Mouse (Mus musculus) megakaryocyte progenitor cell, adult 5-6 weeks (primary cell): ENCODE measurements around the gene Olfr1094. TPM values are rescaled to one million over a fixed set of nuclear protein-coding genes. Genes with fewer than 3 reads are reported as not detected.

Experiments used
- ATAC-seq: replicated peaks from 2 replicates; pipeline ENCODE4 v1.8.0; 2016; ENCODE audit warnings: mild to moderate bottlenecking, moderate TSS enrichment, inconsistent platforms; ENCODE audit not compliant: poor library complexity
- total RNA-seq, 2 experiments: library from RNA; stranded (forward) in 1 of 2; stranded (reverse) in 1 of 2; fragments of 157-497, 149-512 nt in 1 of 2; fragments of 200-1000 nt in 1 of 2; gene quantifications; 2 replicates each; pipeline versions ENCODE4 v1.2.3 to v1.2.4; 2015 to 2017

The Olfr1094 gene
- total RNA-seq (2015) (not detected in 2 replicates), total RNA-seq (2017) (not detected in 2 replicates)

DNA sequence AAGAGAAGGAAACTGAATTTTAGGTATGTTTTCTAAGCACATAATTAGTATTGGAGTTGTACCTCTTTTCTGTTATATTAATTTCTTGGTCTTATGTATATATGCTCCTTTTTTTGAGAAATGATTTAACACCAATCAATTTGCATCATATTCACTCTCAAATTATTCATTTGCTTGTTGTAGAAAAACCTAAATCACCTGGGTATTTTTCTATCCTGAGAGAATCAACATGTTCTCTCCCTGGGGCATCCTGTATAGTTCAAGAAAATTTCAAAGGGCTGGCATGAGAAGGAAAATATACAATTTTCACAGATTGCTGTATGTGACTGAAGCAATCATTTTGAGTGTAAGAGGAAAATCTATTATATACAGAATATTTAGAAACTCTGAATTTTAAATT lies at the start of gene Olfr1094:
Gene Olfr1094, plus strand, starts transcription at position 301 of the 400 bp plus-strand sequence.
- ATAC-seq: no peak

DNA sequence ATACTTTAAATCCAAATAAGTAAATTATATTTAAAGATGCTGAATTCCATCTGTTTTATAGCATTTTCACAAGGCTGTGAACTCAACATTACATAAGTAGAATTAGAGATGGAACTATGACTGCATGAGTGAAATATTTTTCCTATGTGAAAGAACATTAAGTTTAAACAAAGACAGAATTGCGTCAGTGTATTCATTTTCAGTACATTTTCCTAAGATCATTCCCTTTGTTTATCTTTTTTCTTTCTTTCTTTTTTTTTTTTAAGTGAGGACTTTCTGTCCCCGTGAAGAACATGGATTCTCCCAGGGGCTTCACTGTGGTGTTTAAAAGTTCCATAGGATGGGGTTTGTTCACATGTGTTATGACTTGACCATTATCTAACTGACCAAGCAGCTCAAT lies 42.3 kb upstream of the Olfr1094 start, which contains the start of gene Olfr1093:
Gene Olfr1093, plus strand, starts transcription at position 301 of the 400 bp plus-strand sequence.
- no peak for ATAC-seq

DNA sequence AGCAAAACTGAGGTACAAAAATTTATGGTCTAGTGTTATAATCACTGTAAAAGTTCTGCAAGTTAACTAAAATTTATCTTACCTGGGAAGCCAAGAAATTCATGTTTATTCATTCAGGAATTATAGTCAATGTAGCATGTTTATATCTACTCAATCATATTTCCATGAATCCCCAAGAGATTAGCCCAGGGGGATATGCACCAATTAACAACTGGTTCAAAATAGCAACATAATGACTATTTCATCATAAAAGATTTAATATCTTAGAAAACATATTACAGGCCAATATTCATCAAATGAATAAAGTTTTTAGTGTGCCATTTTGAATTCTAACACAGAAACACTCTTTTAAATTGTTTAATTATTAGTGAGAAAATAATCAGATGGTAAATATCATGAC lies 14.5 kb upstream of the Olfr1094 start, which contains the start of gene Olfr141:
Gene Olfr141, minus strand, starts transcription at position 101 of the 400 bp plus-strand sequence.
- no peak for ATAC-seq

DNA sequence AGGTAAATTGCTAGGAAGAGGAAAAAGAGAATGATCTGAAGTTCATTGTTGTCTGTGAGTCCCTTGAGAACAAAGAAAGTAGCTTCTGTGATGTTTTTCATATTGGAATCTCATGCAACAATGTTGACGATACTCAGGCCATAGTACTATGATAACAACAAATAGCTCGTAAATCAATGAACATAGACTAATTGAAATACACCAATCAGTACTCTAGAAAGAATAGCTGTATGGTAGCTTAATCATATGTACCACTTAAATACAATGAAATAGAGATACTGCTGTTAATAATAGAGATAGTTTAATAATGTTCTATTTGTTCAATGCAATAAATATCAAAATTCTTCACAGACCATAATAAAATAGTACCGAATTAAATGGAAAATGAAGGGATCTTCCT lies 27.1 kb downstream of the Olfr1094 start, which contains the start of gene Olfr1095:
Gene Olfr1095, minus strand, starts transcription at position 101 of the 400 bp plus-strand sequence.
- no peak for ATAC-seq

DNA sequence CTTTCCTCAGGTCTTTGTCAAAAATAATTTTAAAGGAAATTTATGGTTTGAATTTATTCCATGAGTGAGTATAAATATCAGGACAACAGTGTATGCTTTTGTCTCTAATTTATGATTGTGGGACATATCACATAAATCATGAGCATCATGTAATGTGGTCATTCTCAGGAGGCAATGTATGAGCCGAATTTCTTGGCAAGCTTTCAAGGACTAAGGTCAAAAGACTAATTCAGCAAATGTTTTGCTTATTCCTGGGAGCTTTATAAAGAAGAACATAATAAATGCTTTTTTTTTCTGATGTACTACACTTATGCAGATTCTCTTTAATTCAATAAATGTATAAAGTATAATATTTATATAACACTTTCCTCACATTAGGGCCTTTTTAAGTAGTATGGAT lies 50.2 kb downstream of the Olfr1094 start, which contains the start of gene Gm13723:
Gene Gm13723, minus strand, starts transcription at position 101 of the 400 bp plus-strand sequence.
- no peak for ATAC-seq

Other genes with a start within 250 kb of the Olfr1094 start
- not detected in 2 replicates for gene Olfr1082, start 225.7 kb upstream of the Olfr1094 start, total RNA-seq (2015)
- gene Olfr1082, start 225.7 kb upstream of the Olfr1094 start, total RNA-seq (2017): not detected in 2 replicates
- gene Olfr1084, start 184.9 kb upstream of the Olfr1094 start, total RNA-seq (2015): not detected in 2 replicates
- gene Olfr1084, start 184.9 kb upstream of the Olfr1094 start, total RNA-seq (2017): not detected in 2 replicates
- gene Olfr1085, start 162.6 kb upstream of the Olfr1094 start, total RNA-seq (2015): not detected in 2 replicates
- not detected in 2 replicates for gene Olfr1085, start 162.6 kb upstream of the Olfr1094 start, total RNA-seq (2017)
- not detected in 2 replicates for gene Olfr1086, start 144.6 kb upstream of the Olfr1094 start, total RNA-seq (2015)
- not detected in 2 replicates for gene Olfr1086, start 144.6 kb upstream of the Olfr1094 start, total RNA-seq (2017)
- gene Olfr1087, start 126.3 kb upstream of the Olfr1094 start, total RNA-seq (2015): not detected in 2 replicates
- gene Olfr1087, start 126.3 kb upstream of the Olfr1094 start, total RNA-seq (2017): not detected in 2 replicates
- gene Olfr1089, start 91.0 kb upstream of the Olfr1094 start, total RNA-seq (2015): not detected in 2 replicates
- not detected in 2 replicates for gene Olfr1089, start 91.0 kb upstream of the Olfr1094 start, total RNA-seq (2017)
- not detected in 2 replicates for gene Olfr1090, start 65.7 kb upstream of the Olfr1094 start, total RNA-seq (2015)
- gene Olfr1090, start 65.7 kb upstream of the Olfr1094 start, total RNA-seq (2017): not detected in 2 replicates
- gene Olfr1093, start 42.2 kb upstream of the Olfr1094 start, total RNA-seq (2015): not detected in 2 replicates
- gene Olfr1093, start 42.2 kb upstream of the Olfr1094 start, total RNA-seq (2017): not detected in 2 replicates
- gene Olfr141, start 14.6 kb upstream of the Olfr1094 start, total RNA-seq (2015): not detected in 2 replicates
- gene Olfr141, start 14.6 kb upstream of the Olfr1094 start, total RNA-seq (2017): not detected in 2 replicates
- gene Olfr1095, start 27.0 kb downstream of the Olfr1094 start, total RNA-seq (2015): not detected in 2 replicates
- not detected in 2 replicates for gene Olfr1095, start 27.0 kb downstream of the Olfr1094 start, total RNA-seq (2017)
- not detected in 2 replicates for gene Gm13723, start 50.1 kb downstream of the Olfr1094 start, total RNA-seq (2015)
- not detected in 2 replicates for gene Gm13723, start 50.1 kb downstream of the Olfr1094 start, total RNA-seq (2017)
- not detected in 2 replicates for gene Olfr1097, start 67.6 kb downstream of the Olfr1094 start, total RNA-seq (2015)
- not detected in 2 replicates for gene Olfr1097, start 67.6 kb downstream of the Olfr1094 start, total RNA-seq (2017)
- gene Olfr1098, start 99.9 kb downstream of the Olfr1094 start, total RNA-seq (2015): not detected in 2 replicates
- gene Olfr1098, start 99.9 kb downstream of the Olfr1094 start, total RNA-seq (2017): not detected in 2 replicates
- not detected in 2 replicates for gene Olfr1099, start 136.0 kb downstream of the Olfr1094 start, total RNA-seq (2015)
- gene Olfr1099, start 136.0 kb downstream of the Olfr1094 start, total RNA-seq (2017): not detected in 2 replicates
- not detected in 2 replicates for gene Olfr1100, start 155.3 kb downstream of the Olfr1094 start, total RNA-seq (2015)
- not detected in 2 replicates for gene Olfr1100, start 155.3 kb downstream of the Olfr1094 start, total RNA-seq (2017)
- not detected in 2 replicates for gene Olfr1101, start 166.6 kb downstream of the Olfr1094 start, total RNA-seq (2015)
- not detected in 2 replicates for gene Olfr1101, start 166.6 kb downstream of the Olfr1094 start, total RNA-seq (2017)
- not detected in 2 replicates for gene Olfr1102, start 173.7 kb downstream of the Olfr1094 start, total RNA-seq (2015)
- gene Olfr1102, start 173.7 kb downstream of the Olfr1094 start, total RNA-seq (2017): not detected in 2 replicates
- gene Olfr1104, start 202.4 kb downstream of the Olfr1094 start, total RNA-seq (2015): not detected in 2 replicates
- not detected in 2 replicates for gene Olfr1104, start 202.4 kb downstream of the Olfr1094 start, total RNA-seq (2017)
- not detected in 2 replicates for gene Olfr1105, start 211.9 kb downstream of the Olfr1094 start, total RNA-seq (2015)
- not detected in 2 replicates for gene Olfr1105, start 211.9 kb downstream of the Olfr1094 start, total RNA-seq (2017)
- gene Olfr1106, start 227.6 kb downstream of the Olfr1094 start, total RNA-seq (2015): not detected in 2 replicates
- not detected in 2 replicates for gene Olfr1106, start 227.6 kb downstream of the Olfr1094 start, total RNA-seq (2017)